Mouse (Mus musculus): ENCODE data around the gene Ampd3. TPM values are rescaled to one million over a fixed set of nuclear protein-coding genes. Genes with fewer than 3 reads are reported as not detected.
A peak's percentile ranks its signal among the peaks of the same experiment; 100 is the strongest.

The Ampd3 gene
- polyA plus RNA-seq, 1 experiment from 2014 or later = 8.8 TPM

DNA sequence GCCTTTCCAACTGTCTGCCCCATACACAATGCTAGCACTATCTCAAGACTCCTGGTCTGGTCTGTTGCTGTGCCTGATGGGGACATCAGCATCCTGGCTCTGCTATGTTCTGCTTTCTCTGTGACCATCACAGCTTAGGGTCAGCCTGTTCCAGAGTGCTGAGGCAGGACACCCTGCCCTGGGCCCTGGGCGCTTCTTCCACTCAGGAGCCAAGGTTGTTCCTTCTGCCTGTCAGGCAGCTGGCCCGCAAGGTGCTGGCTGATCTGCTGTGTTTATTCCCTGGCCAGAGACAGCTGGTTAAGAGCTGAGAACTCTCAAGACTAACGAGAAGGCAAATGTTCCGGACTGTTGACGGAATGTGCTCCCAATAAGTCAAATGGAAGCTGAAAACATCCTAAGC lies 24.2 kb downstream of the Ampd3 start:
- WGBS = 77% methylated on average over 5 of the region's 5 CpGs
- Histone ChIP-seq H3K36me3 (ENCODE audit: insufficient read depth, low read length) (no peaks in the 10 kb centered on the region), H3K4me1 (ENCODE audit: insufficient read depth, low read length) (peaks cover 14% of the 10 kb centered on the region), H3K27ac (ENCODE audit: low read length) (peak overlapping the region; percentile 17; the same call in 1 of the 2 replicates), H3K27me3 (ENCODE audit: insufficient read depth, low read length) (no peaks in the 10 kb centered on the region), H3K4me3 (ENCODE audit: low read length) (no peak overlapping the region), H3K4me2 (replicated peaks; ENCODE audit: low read depth, low read length) (no peak overlapping the region), H3K9me3 (ENCODE audit: low read length) (no peaks in the 10 kb centered on the region), H3K9ac (replicated peaks; ENCODE audit: low read length) (no peak overlapping the region)
- ATAC-seq (ENCODE audit: low FRiP score, low TSS enrichment) = no peak

- no peak overlapping the region for H3K27ac ChIP-seq (ENCODE audit: low read length)
- ATAC-seq (ENCODE audit: low FRiP score, low TSS enrichment) = no peak
- H3K9me3 ChIP-seq (ENCODE audit: low read length) = no peaks in the 10 kb centered on the region
- H3K4me1 ChIP-seq (ENCODE audit: insufficient read depth, low read length) = peaks cover 16% of the 10 kb centered on the region
- no peaks in the 10 kb centered on the region for H3K27me3 ChIP-seq (ENCODE audit: insufficient read depth, low read length)
- no peak overlapping the region for H3K4me3 ChIP-seq (ENCODE audit: low read length)
- H3K36me3 ChIP-seq (ENCODE audit: insufficient read depth, low read length) = no peaks in the 10 kb centered on the region
- no peak overlapping the region for H3K4me2 ChIP-seq (replicated peaks; ENCODE audit: low read depth, low read length)
- WGBS = 91% methylated on average over 2 of the region's 2 CpGs
- H3K9ac ChIP-seq (replicated peaks; ENCODE audit: low read length) = no peak overlapping the region
These were observed 24.8 kb downstream of the Ampd3 start for GRCm38 (mm10) chr7:110792834-110793233.

GRCm38 (mm10) chr7:110794722-110795121 lies 26.7 kb downstream of the Ampd3 start:
- 60% methylated on average over 4 of the region's 4 CpGs for WGBS

GRCm38 (mm10) chr7:110796367-110797051 lies 28.5 kb downstream of the Ampd3 start:
- Histone ChIP-seq H3K27ac (ENCODE audit: low read length) (no peak overlapping the region), H3K9me3 (ENCODE audit: low read length) (no peaks in the 10 kb centered on the region), H3K27me3 (ENCODE audit: insufficient read depth, low read length) (no peaks in the 10 kb centered on the region), H3K9ac (replicated peaks; ENCODE audit: low read length) (no peak overlapping the region), H3K4me1 (ENCODE audit: insufficient read depth, low read length) (peaks cover 16% of the 10 kb centered on the region), H3K36me3 (ENCODE audit: insufficient read depth, low read length) (no peaks in the 10 kb centered on the region), H3K4me3 (ENCODE audit: low read length) (no peak overlapping the region), H3K4me2 (replicated peaks; ENCODE audit: low read depth, low read length) (no peak overlapping the region)
- no peak for ATAC-seq (ENCODE audit: low FRiP score, low TSS enrichment)
- 63% methylated on average over 12 of the region's 12 CpGs for WGBS

More at GRCm38 (mm10) chr7:110794722-110795121, 26.7 kb downstream of the Ampd3 start:
- ATAC-seq (ENCODE audit: low FRiP score, low TSS enrichment) = no peak
- H3K9ac ChIP-seq (replicated peaks; ENCODE audit: low read length) = no peak overlapping the region
- H3K36me3 ChIP-seq (ENCODE audit: insufficient read depth, low read length) = no peaks in the 10 kb centered on the region
- H3K4me3 ChIP-seq (ENCODE audit: low read length) = no peak overlapping the region
- H3K4me2 ChIP-seq (replicated peaks; ENCODE audit: low read depth, low read length) = no peak overlapping the region
- H3K9me3 ChIP-seq (ENCODE audit: low read length) = no peaks in the 10 kb centered on the region
- H3K4me1 ChIP-seq (ENCODE audit: insufficient read depth, low read length) = peaks cover 24% of the 10 kb centered on the region
- H3K27ac ChIP-seq (ENCODE audit: low read length) = no peak overlapping the region
- H3K27me3 ChIP-seq (ENCODE audit: insufficient read depth, low read length) = no peaks in the 10 kb centered on the region

GRCm38 (mm10) chr7:110797722-110798409 lies 29.9 kb downstream of the Ampd3 start:
- Histone ChIP-seq H3K9me3 (ENCODE audit: low read length) (no peaks in the 10 kb centered on the region), H3K4me3 (ENCODE audit: low read length) (no peak overlapping the region), H3K9ac (replicated peaks; ENCODE audit: low read length) (no peak overlapping the region), H3K27ac (ENCODE audit: low read length) (peak overlapping the region; percentile 13; the same call in 1 of the 2 replicates), H3K4me1 (ENCODE audit: insufficient read depth, low read length) (peaks cover 16% of the 10 kb centered on the region), H3K4me2 (replicated peaks; ENCODE audit: low read depth, low read length) (no peak overlapping the region), H3K36me3 (ENCODE audit: insufficient read depth, low read length) (no peaks in the 10 kb centered on the region), H3K27me3 (ENCODE audit: insufficient read depth, low read length) (no peaks in the 10 kb centered on the region)
- ATAC-seq (ENCODE audit: low FRiP score, low TSS enrichment) = peak; percentile 46
- WGBS = 39% methylated on average over 11 of the region's 11 CpGs

- no peak for ATAC-seq (ENCODE audit: low FRiP score, low TSS enrichment)
- Histone ChIP-seq H3K4me3 (ENCODE audit: low read length) (no peak overlapping the region), H3K4me1 (ENCODE audit: insufficient read depth, low read length) (peaks cover 14% of the 10 kb centered on the region), H3K36me3 (ENCODE audit: insufficient read depth, low read length) (0 out of 2 replicates have a peak, but pooled peaks cover 3% of the 10 kb centered on the region), H3K27ac (ENCODE audit: low read length) (no peak overlapping the region), H3K4me2 (replicated peaks; ENCODE audit: low read depth, low read length) (no peak overlapping the region), H3K9ac (replicated peaks; ENCODE audit: low read length) (no peak overlapping the region), H3K27me3 (ENCODE audit: insufficient read depth, low read length) (no peaks in the 10 kb centered on the region), H3K9me3 (ENCODE audit: low read length) (no peaks in the 10 kb centered on the region)
- 1% methylated on average over 4 of the region's 4 CpGs for WGBS
These were observed 33.0 kb downstream of the Ampd3 start for GRCm38 (mm10) chr7:110801028-110801427.

DNA sequence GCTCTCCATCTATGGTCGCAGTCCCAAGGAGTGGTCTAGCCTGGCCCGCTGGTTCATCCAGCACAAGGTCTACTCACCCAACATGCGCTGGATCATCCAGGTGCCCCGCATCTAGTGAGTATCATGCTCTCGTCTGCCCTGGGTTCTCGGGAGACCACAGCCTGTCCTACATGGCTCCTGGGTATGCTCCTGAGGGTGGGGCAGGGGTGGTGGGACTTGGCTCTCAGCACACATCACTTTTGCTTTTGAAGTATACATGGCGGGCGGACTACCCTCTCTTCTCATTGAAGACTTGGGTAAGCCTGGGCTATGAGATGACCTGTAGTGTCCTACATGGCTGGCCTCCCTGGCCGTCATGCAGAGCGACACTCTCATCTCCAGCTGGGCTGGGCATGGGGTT lies 35.1 kb downstream of the Ampd3 start:
- ATAC-seq (ENCODE audit: low FRiP score, low TSS enrichment) = no peak
- Histone ChIP-seq H3K27ac (ENCODE audit: low read length) (no peak overlapping the region), H3K36me3 (ENCODE audit: insufficient read depth, low read length) (0 out of 2 replicates have a peak, but pooled peaks cover 3% of the 10 kb centered on the region), H3K4me2 (replicated peaks; ENCODE audit: low read depth, low read length) (no peak overlapping the region), H3K4me1 (ENCODE audit: insufficient read depth, low read length) (peaks cover 5% of the 10 kb centered on the region), H3K27me3 (ENCODE audit: insufficient read depth, low read length) (no peaks in the 10 kb centered on the region), H3K4me3 (ENCODE audit: low read length) (no peak overlapping the region), H3K9ac (replicated peaks; ENCODE audit: low read length) (no peak overlapping the region), H3K9me3 (ENCODE audit: low read length) (no peaks in the 10 kb centered on the region)
- WGBS = 92% methylated on average over 10 of the region's 10 CpGs

GRCm38 (mm10) chr7:110804266-110804665 lies 36.3 kb downstream of the Ampd3 start:
- H3K9me3 ChIP-seq (ENCODE audit: low read length) = no peaks in the 10 kb centered on the region
- WGBS = 65% methylated on average over 3 of the region's 3 CpGs
- H3K27ac ChIP-seq (ENCODE audit: low read length) = no peak overlapping the region
- no peaks in the 10 kb centered on the region for H3K27me3 ChIP-seq (ENCODE audit: insufficient read depth, low read length)
- no peak overlapping the region for H3K9ac ChIP-seq (replicated peaks; ENCODE audit: low read length)
- H3K4me1 ChIP-seq (ENCODE audit: insufficient read depth, low read length) = no peaks in the 10 kb centered on the region
- H3K36me3 ChIP-seq (ENCODE audit: insufficient read depth, low read length) = 0 out of 2 replicates have a peak, but pooled peaks cover 3% of the 10 kb centered on the region
- no peak overlapping the region for H3K4me2 ChIP-seq (replicated peaks; ENCODE audit: low read depth, low read length)
- no peak overlapping the region for H3K4me3 ChIP-seq (ENCODE audit: low read length)
- no peak for ATAC-seq (ENCODE audit: low FRiP score, low TSS enrichment)

- H3K4me3 ChIP-seq (ENCODE audit: low read length) = no peak overlapping the region
- no peak for ATAC-seq (ENCODE audit: low FRiP score, low TSS enrichment)
- H3K9me3 ChIP-seq (ENCODE audit: low read length) = no peaks in the 10 kb centered on the region
- H3K27me3 ChIP-seq (ENCODE audit: insufficient read depth, low read length) = no peaks in the 10 kb centered on the region
- H3K4me2 ChIP-seq (replicated peaks; ENCODE audit: low read depth, low read length) = no peak overlapping the region
- H3K9ac ChIP-seq (replicated peaks; ENCODE audit: low read length) = no peak overlapping the region
- H3K36me3 ChIP-seq (ENCODE audit: insufficient read depth, low read length) = peaks cover 5% of the 10 kb centered on the region; the same call in 1 of the 2 replicates
- no peak overlapping the region for H3K27ac ChIP-seq (ENCODE audit: low read length)
- WGBS = 88% methylated on average over 13 of the region's 13 CpGs
- H3K4me1 ChIP-seq (ENCODE audit: insufficient read depth, low read length) = no peaks in the 10 kb centered on the region
These were observed 39.5 kb downstream of the Ampd3 start for GRCm38 (mm10) chr7:110807460-110808030.

GRCm38 (mm10) chr7:110808962-110809361 lies 41.0 kb downstream of the Ampd3 start:
- Histone ChIP-seq H3K4me3 (ENCODE audit: low read length) (no peak overlapping the region), H3K27me3 (ENCODE audit: insufficient read depth, low read length) (no peaks in the 10 kb centered on the region), H3K4me2 (replicated peaks; ENCODE audit: low read depth, low read length) (no peak overlapping the region), H3K27ac (ENCODE audit: low read length) (no peak overlapping the region), H3K9ac (replicated peaks; ENCODE audit: low read length) (no peak overlapping the region), H3K36me3 (ENCODE audit: insufficient read depth, low read length) (peaks cover 5% of the 10 kb centered on the region; the same call in 1 of the 2 replicates), H3K4me1 (ENCODE audit: insufficient read depth, low read length) (no peaks in the 10 kb centered on the region), H3K9me3 (ENCODE audit: low read length) (no peaks in the 10 kb centered on the region)
- WGBS = 59% methylated on average over 3 of the region's 3 CpGs
- ATAC-seq (ENCODE audit: low FRiP score, low TSS enrichment) = no peak
